Mouse (Mus musculus) v-Abl transformed pro-B cells (cell line): ENCODE data around the gene Evi5.

Source experiments
- in situ Hi-C, 2 experiments: fragments of 400-800 bp; cut with MboI; formaldehyde crosslinking; loops; one replicate each; pipeline ENCODE4 v1.15.1; 2025; ENCODE audit not compliant: unreplicated experiment in 2 of 2

Gene Evi5

GRCm38 (mm10) chr5:107877053-107877452 is 2.1 kb upstream of the Evi5 start:
- in situ Hi-C loops, result no loop called here

- in situ Hi-C loops, result no loop called here
Observed at GRCm38 (mm10) chr5:107875261-107875611, 329 bp upstream of the Evi5 start.

DNA sequence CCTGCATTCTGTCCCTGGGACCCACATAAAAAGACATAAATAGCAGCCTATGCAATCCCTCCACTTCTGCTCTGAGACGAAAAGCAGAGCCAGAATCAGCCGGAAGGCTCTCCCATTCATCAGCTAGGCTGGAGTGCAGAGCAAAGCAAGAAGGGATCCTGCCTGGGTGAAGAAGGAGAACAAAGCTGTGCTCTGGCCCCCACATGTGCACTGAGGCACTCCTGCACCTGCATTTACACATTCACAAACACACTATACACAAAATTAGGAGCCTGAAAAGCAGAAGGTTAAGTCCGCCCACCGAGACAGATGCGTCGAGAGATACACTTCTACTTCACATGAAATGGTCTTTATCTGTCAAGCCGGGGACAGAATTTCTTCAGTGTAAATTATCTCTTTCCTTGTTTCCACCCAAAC is 1.0 kb downstream of the Evi5 start:
- in situ Hi-C loops, result no loop called here

DNA sequence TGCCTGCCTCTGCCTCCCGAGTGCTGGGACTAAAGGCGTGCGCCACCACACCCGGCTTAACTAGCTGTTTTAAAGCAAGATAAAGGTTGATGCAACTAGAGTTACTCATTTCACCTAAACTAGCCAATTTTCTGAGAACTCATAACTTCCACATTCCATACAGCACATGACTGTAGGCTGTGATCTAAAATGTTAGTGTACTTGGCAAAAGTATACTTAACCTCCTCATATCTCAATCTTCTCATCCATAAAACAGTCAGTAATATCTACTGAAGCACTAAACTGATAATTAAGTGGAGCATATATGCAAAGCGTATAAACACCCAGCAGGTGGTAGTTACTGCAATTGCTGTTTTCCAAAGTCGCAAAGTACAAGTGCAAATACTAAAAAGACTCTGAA is 1.6 kb downstream of the Evi5 start:
- in situ Hi-C loops, result no loop called here

DNA sequence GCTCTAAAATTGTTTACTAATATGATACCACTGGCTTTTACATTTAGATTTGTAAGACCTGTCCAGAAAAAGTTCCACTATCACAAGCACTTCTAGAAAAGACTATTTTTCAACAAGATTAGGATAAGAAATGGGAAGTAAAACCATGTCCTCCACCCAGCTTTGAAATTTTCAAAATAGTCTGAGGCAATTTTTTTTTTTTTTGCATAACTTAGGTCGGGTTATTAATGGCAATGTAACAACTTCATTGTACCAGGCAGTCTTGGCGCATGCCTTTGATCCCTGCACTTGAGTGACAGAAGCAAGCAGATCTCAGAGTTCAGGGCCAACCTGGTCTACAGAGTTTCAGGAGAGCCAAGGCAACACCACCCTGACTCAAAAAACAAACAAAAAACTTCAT is 5.2 kb downstream of the Evi5 start:
- in situ Hi-C loops, result no loop called here

- in situ Hi-C loops, result no loop called here
Observed at GRCm38 (mm10) chr5:107868905-107869424, 5.9 kb downstream of the Evi5 start.

- in situ Hi-C loops, result no loop called here
Observed at GRCm38 (mm10) chr5:107867970-107868904, 6.7 kb downstream of the Evi5 start.

- in situ Hi-C loops, result no loop called here
Observed at GRCm38 (mm10) chr5:107866127-107867126, 8.5 kb downstream of the Evi5 start.

- in situ Hi-C loops, result no loop called here
Observed at GRCm38 (mm10) chr5:107863971-107864370, 10.9 kb downstream of the Evi5 start.

DNA sequence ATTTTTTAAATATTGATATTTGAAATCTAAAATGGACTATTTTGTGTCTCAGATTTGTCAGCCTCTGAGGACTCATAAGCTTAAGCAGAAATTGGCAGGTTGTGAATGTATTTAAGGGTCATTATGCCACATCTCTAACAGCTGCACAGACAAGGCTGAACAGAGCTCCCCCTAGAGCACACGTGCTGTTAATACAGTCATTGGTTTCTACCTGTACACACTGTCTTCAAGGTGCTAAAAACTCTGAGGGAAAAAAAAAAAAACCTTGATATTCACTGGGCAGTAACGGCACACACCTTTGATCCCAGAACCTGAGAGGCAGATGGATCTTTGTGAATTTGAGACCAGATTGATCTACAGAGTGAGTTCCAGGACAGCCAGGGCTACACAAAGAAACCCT is 15.9 kb downstream of the Evi5 start:
- in situ Hi-C loops, result no loop called here

DNA sequence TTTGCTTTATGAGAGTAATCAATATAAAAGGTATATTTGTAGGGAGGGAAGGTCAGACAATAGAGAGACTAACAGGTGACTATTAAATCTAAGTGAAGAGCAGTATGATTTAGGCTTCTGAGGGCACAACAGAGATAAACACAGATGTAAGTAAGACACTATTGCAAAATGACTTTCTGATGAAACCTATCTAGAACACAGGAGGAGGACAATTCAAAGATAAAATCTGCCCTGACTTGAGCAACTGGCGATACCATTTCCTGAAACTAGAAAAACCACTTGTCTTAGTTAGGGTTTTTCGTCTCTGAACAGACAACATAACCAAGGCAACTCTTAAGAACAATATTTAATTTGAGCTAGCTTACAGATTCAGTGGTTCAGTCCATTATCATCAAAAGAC is 19.4 kb downstream of the Evi5 start:
- in situ Hi-C loops, result no loop called here

- in situ Hi-C loops, result no loop called here
Observed at GRCm38 (mm10) chr5:107854556-107854955, 20.4 kb downstream of the Evi5 start.

DNA sequence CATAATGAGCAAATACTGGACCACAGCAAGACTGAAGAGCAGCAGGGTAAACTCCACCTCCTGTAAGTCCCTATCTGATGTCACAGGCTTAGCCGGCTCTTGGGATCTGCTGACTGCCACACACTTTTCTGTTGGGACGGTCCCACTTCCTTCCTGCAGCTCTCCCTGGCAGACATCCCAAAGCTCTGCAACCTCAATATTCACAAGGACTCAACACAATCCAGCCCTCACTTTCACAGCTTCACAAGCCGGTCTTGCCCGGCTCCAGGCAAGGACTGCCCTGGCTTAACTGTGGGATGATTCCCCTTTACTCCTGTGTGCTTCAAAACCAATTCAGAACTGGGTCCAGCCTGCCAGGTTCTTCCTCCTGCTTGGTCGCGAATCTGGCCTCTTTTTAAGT is 21.1 kb downstream of the Evi5 start:
- in situ Hi-C loops, result no loop called here

- in situ Hi-C loops, result no loop called here
Observed at GRCm38 (mm10) chr5:107848964-107849363, 25.9 kb downstream of the Evi5 start.

GRCm38 (mm10) chr5:107847817-107848216 is 27.1 kb downstream of the Evi5 start:
- in situ Hi-C loops, result no loop called here

- in situ Hi-C loops, result no loop called here
Observed at GRCm38 (mm10) chr5:107847349-107847748, 27.6 kb downstream of the Evi5 start.

DNA sequence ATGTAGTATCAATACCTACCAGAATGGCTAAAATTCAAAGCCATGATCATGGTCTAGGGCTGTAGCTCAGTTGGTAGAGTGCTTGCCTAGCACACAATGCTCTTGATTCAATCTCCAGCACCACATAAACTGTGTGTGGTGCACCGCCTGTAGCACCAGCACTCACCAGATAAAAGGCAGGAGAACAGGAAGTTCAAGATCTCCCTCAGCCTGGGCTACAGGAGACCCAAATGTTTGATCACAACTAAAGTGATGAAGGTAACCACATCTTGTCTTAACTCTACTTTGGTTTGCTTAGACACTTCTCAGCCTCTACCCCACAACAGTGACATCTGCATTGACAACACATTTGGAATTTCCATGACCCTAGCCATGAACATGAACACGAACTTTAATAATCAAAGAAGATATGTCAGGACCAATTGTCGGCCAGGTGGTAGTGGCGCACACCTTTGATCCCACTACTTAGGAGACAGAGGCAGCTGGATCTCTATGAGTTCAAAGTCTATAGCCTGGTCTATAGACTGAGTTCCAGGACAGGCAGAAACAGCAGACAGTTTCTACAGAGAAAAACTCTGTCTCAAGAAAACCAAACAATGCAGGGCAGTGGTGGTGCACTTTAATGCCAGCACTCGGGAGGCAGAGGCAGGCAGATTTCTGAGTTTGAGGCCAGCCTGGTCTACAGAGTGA is 34.2 kb downstream of the Evi5 start:
- in situ Hi-C loops, result no loop called here

DNA sequence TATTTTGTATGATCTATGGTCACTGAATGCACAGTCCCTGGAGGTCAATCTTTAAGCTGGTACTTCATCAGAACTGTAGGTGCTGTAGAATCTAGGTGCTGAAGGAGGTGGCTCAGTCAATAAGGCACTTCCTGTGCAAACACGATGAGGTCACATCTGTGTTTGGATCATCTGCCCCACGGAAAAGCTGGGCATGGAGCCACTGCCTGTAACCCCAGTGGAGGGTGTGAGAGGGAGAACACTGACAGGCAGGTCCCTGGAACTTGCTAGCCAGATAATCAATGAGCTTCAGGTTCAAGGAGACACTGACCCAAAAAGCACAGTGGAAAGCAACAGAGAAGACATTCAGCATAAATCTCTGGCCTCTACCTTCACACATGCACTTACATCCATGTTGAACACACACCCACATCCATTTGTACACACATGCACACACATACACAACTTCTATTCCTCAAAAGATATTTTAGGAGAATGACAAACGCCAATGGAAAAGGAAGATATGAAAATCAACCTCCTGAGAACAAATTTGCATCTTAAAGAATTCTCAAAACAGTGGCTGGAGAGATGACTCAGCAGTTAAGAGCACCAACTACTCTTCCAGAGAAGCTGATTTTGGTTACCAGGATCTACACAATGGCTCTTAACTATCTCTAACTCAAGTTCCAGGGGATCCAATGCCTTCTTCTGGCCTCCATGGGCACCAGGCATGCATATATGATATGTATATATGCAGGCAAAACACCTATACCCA is 35.8 kb downstream of the Evi5 start:
- in situ Hi-C loops, result no loop called here

DNA sequence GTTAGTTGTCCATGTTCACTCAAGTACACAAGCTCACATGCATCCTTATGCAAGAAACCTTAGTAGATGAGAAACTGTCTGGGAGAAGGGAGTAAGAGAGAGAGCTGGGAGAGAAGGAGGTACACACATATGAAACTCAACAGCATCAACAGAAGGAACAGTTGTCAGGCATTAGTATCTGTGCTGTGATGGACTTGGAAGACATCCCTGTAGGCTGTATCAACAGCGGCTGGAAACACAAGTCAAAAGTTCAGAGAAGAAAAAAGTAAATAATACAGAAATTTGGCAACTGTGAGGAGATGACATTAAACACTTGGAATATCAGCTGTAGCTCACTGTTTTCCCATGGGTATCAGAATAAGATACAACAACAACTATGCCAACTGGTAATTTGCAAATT is 40.6 kb downstream of the Evi5 start:
- in situ Hi-C loops, result no loop called here

DNA sequence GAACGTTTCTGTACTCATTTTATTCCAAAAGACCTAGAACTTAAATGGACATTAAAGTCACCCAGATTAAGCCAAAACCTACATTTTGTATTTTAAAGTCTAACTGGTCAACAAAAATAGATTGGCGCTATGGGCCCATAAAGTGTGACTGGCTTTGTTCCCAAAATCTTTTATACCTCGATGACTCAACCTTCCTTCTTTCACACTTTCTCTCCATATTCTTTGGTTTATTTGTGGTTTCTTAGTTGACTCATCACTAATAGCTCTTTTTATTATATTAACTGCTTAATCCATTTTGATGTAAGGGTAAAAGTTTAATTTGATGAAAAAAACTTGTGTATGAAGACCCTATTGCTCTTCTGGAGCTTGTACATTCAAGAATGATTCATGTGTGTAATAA is 43.6 kb downstream of the Evi5 start:
- in situ Hi-C loops, result no loop called here
